Mouse (Mus musculus): Measurements from ENCODE around the gene Nle1. TPM values are rescaled to one million over a fixed set of nuclear protein-coding genes. Genes with fewer than 3 reads are reported as not detected.
"Not testable (repeated sequence)": the region's sequence is repeated elsewhere in the genome, so short reads cannot be mapped to it uniquely, and the experiment has no call there.

Gene Nle1
- polyA plus RNA-seq, 1 experiment from 2014 or later, result 44.9 TPM

- no peak overlapping the region for H3K4me2 ChIP-seq
- no peak for DNase-seq (ENCODE audit: low spot score)
- 39% methylated on average over 20 of the region's 20 CpGs for WGBS
- ATAC-seq (replicated peaks; ENCODE audit: low FRiP score), result no peak
- H3K36me3 ChIP-seq (ENCODE audit: control insufficient read depth, insufficient read depth, low read length), result no peaks in the 10 kb centered on the region
- no peaks in the 10 kb centered on the region for H3K4me1 ChIP-seq (replicated peaks; ENCODE audit: control insufficient read depth, insufficient read depth, low read length)
- no peak overlapping the region for H3K9ac ChIP-seq (ENCODE audit: low read depth, low read length)
- no peaks in the 10 kb centered on the region for H3K9me3 ChIP-seq (ENCODE audit: control insufficient read depth, low read length)
- H3K27me3 ChIP-seq (replicated peaks; ENCODE audit: control insufficient read depth, insufficient read depth, low read length), result peaks cover 75% of the 10 kb centered on the region
- no peak overlapping the region for H3K27ac ChIP-seq (ENCODE audit: low read depth, low read length)
- H3K4me3 ChIP-seq (ENCODE audit: low read depth, low read length), result no peak overlapping the region
These were observed 20.9 kb upstream of the Nle1 start for GRCm38 (mm10) chr11:82928897-82929632.

DNA sequence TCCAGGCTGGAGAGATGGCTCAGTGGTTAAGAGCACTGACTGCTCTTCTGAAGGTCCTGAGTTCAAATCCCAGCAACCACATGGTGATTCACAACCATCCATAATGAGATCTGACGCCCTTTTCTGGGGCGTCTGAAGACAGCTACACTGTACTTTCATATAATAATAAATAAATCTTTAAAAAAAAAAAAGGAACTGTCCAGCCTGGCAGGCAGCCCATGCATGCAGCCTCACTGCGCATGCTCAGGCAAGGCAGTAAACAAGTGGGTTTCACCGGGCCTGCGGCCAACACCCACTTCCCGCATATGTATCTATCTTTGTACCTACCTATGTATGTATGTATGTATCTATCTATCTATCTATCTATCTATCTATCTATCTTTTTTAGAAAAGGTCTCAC, 15.7 kb upstream of the Nle1 start:
- H3K9ac ChIP-seq (ENCODE audit: low read depth, low read length); DNase-seq (ENCODE audit: low spot score); H3K4me1 ChIP-seq (replicated peaks; ENCODE audit: control insufficient read depth, insufficient read depth, low read length); H3K4me2 ChIP-seq; H3K9me3 ChIP-seq (ENCODE audit: control insufficient read depth, low read length); H3K4me3 ChIP-seq (ENCODE audit: low read depth, low read length); H3K27ac ChIP-seq (ENCODE audit: low read depth, low read length); ATAC-seq (replicated peaks; ENCODE audit: low FRiP score); H3K36me3 ChIP-seq (ENCODE audit: control insufficient read depth, insufficient read depth, low read length): not testable (repeated sequence)
- 77% methylated on average over 6 of the region's 6 CpGs for WGBS
- H3K27me3 ChIP-seq (replicated peaks; ENCODE audit: control insufficient read depth, insufficient read depth, low read length), result peaks cover 44% of the 10 kb centered on the region

DNA sequence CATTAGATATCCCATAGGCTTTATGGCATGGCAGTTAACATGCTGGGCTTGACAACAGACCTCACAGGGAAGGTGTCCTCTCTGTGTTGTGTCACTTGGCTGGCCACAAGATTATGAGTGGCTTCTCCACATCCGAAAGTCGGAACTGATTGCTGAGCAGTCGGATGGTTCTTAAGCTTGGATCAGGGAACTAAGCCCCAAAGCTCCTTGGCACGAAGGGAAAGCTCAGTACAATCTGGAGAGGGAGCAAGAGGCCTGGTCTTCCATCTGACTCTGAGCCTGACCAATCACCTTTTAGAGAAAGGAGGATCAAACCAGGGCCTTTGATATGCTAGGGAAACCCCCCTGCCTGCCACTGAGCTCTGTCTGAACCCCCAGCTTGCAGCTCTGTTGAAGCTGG, 13.5 kb upstream of the Nle1 start:
- DNase-seq (ENCODE audit: low spot score) (no peak), ATAC-seq (replicated peaks; ENCODE audit: low FRiP score) (no peak)
- Histone ChIP-seq H3K9ac (ENCODE audit: low read depth, low read length) (no peak overlapping the region), H3K9me3 (ENCODE audit: control insufficient read depth, low read length) (no peaks in the 10 kb centered on the region), H3K4me3 (ENCODE audit: low read depth, low read length) (no peak overlapping the region), H3K4me2 (no peak overlapping the region), H3K27me3 (replicated peaks; ENCODE audit: control insufficient read depth, insufficient read depth, low read length) (peaks cover 30% of the 10 kb centered on the region), H3K27ac (ENCODE audit: low read depth, low read length) (no peak overlapping the region), H3K36me3 (ENCODE audit: control insufficient read depth, insufficient read depth, low read length) (no peaks in the 10 kb centered on the region), H3K4me1 (replicated peaks; ENCODE audit: control insufficient read depth, insufficient read depth, low read length) (no peaks in the 10 kb centered on the region)
- 61% methylated on average over 4 of the region's 4 CpGs for WGBS

- H3K9ac ChIP-seq (ENCODE audit: low read depth, low read length), result no peak overlapping the region
- H3K4me2 ChIP-seq, result no peak overlapping the region
- no peak overlapping the region for H3K27ac ChIP-seq (ENCODE audit: low read depth, low read length)
- ATAC-seq (replicated peaks; ENCODE audit: low FRiP score), result no peak
- no peaks in the 10 kb centered on the region for H3K4me1 ChIP-seq (replicated peaks; ENCODE audit: control insufficient read depth, insufficient read depth, low read length)
- no peaks in the 10 kb centered on the region for H3K36me3 ChIP-seq (ENCODE audit: control insufficient read depth, insufficient read depth, low read length)
- H3K4me3 ChIP-seq (ENCODE audit: low read depth, low read length), result no peak overlapping the region
- 51% methylated on average over 10 of the region's 10 CpGs for WGBS
- peaks cover 22% of the 10 kb centered on the region for H3K27me3 ChIP-seq (replicated peaks; ENCODE audit: control insufficient read depth, insufficient read depth, low read length)
- DNase-seq (ENCODE audit: low spot score), result no peak
- H3K9me3 ChIP-seq (ENCODE audit: control insufficient read depth, low read length), result no peaks in the 10 kb centered on the region
These were observed 12.6 kb upstream of the Nle1 start for GRCm38 (mm10) chr11:82920768-82921167.

- peaks cover 14% of the 10 kb centered on the region for H3K27me3 ChIP-seq (replicated peaks; ENCODE audit: control insufficient read depth, insufficient read depth, low read length)
- WGBS, result 10% methylated on average over 16 of the region's 16 CpGs
- H3K4me3 ChIP-seq (ENCODE audit: low read depth, low read length), result no peak overlapping the region; the same call in 1 of the 2 replicates
- ATAC-seq (replicated peaks; ENCODE audit: low FRiP score), result 0 out of 2 replicates have a peak, but pooled peaks have one; percentile 15
- H3K27ac ChIP-seq (ENCODE audit: low read depth, low read length), result no peak overlapping the region
- no peaks in the 10 kb centered on the region for H3K36me3 ChIP-seq (ENCODE audit: control insufficient read depth, insufficient read depth, low read length)
- DNase-seq (ENCODE audit: low spot score), result peak; percentile 66
- no peak overlapping the region for H3K9ac ChIP-seq (ENCODE audit: low read depth, low read length)
- peak overlapping the region; percentile 55 for H3K4me2 ChIP-seq
- no peaks in the 10 kb centered on the region for H3K9me3 ChIP-seq (ENCODE audit: control insufficient read depth, low read length)
- H3K4me1 ChIP-seq (replicated peaks; ENCODE audit: control insufficient read depth, insufficient read depth, low read length), result peaks cover 3% of the 10 kb centered on the region; the same call in 1 of the 2 replicates
These were observed 6.6 kb upstream of the Nle1 start for GRCm38 (mm10) chr11:82914711-82915352.

DNA sequence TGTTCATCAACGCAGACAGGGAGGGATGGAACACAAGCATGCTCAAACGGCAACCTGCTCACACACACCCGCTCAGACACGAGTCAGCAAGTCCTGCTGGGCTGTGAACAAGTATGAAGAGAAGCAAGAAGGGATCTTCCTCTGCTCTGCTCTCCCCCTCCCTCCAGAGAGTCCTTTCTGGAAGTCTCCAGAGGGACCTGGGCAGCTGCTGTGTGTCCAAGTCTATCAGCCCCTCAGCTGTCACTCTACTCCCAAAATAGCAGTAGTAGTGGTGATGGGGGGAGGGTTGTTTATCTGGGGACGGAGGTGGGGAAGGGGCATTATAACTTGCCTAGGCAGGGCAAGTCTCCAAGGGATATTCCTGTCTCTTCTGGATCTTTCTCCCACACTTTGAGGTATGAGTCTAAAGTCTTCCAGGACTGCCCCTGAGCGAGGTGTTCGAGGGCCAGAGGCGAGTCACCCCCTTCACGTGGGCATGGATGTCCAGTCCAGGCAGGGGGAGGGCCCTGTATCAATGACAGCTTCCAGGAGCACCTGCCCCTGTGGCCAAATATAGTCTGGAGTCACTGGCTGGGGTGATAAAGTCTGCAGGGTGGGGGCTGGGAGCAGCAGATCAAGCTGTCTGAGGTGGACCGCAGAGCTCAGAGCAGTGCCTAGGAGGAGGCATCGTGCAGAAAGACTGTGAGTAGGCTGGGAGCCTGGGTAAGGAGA, 2.6 kb upstream of the Nle1 start:
- ATAC-seq (replicated peaks; ENCODE audit: low FRiP score) (no peak), DNase-seq (ENCODE audit: low spot score) (no peak)
- WGBS, result 55% methylated on average over 11 of the region's 11 CpGs
- H3K9ac ChIP-seq (ENCODE audit: low read depth, low read length), result no peak overlapping the region
- peaks cover 14% of the 10 kb centered on the region for H3K27me3 ChIP-seq (replicated peaks; ENCODE audit: control insufficient read depth, insufficient read depth, low read length)
- H3K27ac ChIP-seq (ENCODE audit: low read depth, low read length), result no peak overlapping the region
- peaks cover 9% of the 10 kb centered on the region; the same call in 1 of the 2 replicates for H3K4me1 ChIP-seq (replicated peaks; ENCODE audit: control insufficient read depth, insufficient read depth, low read length)
- no peak overlapping the region for H3K4me2 ChIP-seq
- no peaks in the 10 kb centered on the region for H3K9me3 ChIP-seq (ENCODE audit: control insufficient read depth, low read length)
- peaks cover 7% of the 10 kb centered on the region; the same call in 1 of the 2 replicates for H3K36me3 ChIP-seq (ENCODE audit: control insufficient read depth, insufficient read depth, low read length)
- H3K4me3 ChIP-seq (ENCODE audit: low read depth, low read length), result no peak overlapping the region

DNA sequence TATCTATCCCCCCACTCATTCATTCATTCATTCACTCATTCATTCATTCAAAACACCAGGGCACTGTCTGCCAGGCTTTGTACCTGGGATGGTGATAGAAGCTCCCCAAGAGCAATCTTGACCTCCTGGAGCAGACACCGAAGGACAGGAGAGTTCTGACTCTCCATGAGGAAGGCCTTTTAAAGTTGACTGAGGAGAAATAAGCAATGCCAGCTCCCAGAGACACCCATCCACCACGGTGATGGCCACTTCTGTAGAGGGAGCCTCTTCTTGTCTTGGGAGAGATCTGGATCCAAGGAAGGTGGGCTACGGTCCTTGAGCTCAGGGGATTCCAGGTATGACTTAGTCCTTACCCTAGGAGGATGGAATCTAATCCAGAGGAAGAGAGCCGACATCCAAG, 2.0 kb upstream of the Nle1 start, which contains the start of gene Unc45b:
Gene Unc45b (plus strand): TSS at position 301 of the 400 bp plus-strand sequence.
- H3K27ac ChIP-seq (ENCODE audit: low read depth, low read length), result no peak within 1 kb of the TSS
- no peak for ATAC-seq (replicated peaks; ENCODE audit: low FRiP score)

DNA sequence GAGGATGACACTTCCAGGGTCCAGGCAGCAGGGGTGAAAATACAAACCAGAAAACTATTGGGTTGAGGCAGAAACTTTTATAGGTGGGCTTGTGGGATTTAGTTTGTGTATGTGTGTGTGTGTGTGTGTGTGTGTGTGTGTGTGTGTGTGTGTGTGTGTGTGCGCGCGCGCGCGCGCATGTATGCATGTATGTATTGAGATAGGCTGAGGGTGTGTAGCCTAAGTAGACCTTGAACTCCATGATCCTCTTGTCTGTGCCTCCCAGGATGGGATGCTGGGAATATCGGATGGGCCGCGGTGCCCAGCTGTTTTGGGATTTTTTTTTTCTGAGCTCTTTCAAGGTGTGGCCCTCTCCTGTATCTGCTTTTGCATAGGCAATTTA, 388 bp upstream of the Nle1 start:
- ATAC-seq (replicated peaks; ENCODE audit: low FRiP score) (peak; percentile 8; the same call in 1 of the 2 replicates), DNase-seq (ENCODE audit: low spot score) (no peak)
- peak overlapping the region; percentile 88 for H3K4me2 ChIP-seq
- H3K4me1 ChIP-seq (replicated peaks; ENCODE audit: control insufficient read depth, insufficient read depth, low read length), result peaks cover 14% of the 10 kb centered on the region; the same call in 1 of the 2 replicates
- WGBS, result 51% methylated on average over 10 of the region's 10 CpGs
- H3K9ac ChIP-seq (ENCODE audit: low read depth, low read length), result peak overlapping the region; percentile 78
- peaks cover 14% of the 10 kb centered on the region for H3K27me3 ChIP-seq (replicated peaks; ENCODE audit: control insufficient read depth, insufficient read depth, low read length)
- H3K4me3 ChIP-seq (ENCODE audit: low read depth, low read length), result peak overlapping the region; percentile 76
- no peaks in the 10 kb centered on the region for H3K9me3 ChIP-seq (ENCODE audit: control insufficient read depth, low read length)
- H3K36me3 ChIP-seq (ENCODE audit: control insufficient read depth, insufficient read depth, low read length), result peaks cover 22% of the 10 kb centered on the region; the same call in 1 of the 2 replicates
- no peak overlapping the region for H3K27ac ChIP-seq (ENCODE audit: low read depth, low read length)

More for the DNA sequence above, 2.0 kb upstream of the Nle1 start, which contains the start of gene Unc45b:
- Histone ChIP-seq H3K4me1 (replicated peaks; ENCODE audit: control insufficient read depth, insufficient read depth, low read length) (peaks cover 11% of the 10 kb centered on the region; the same call in 1 of the 2 replicates), H3K9me3 (ENCODE audit: control insufficient read depth, low read length) (no peaks in the 10 kb centered on the region), H3K27me3 (replicated peaks; ENCODE audit: control insufficient read depth, insufficient read depth, low read length) (peaks cover 14% of the 10 kb centered on the region), H3K4me2 (no peak within 1 kb of the TSS; the same call in 1 of the 2 replicates), H3K36me3 (ENCODE audit: control insufficient read depth, insufficient read depth, low read length) (peaks cover 10% of the 10 kb centered on the region; the same call in 1 of the 2 replicates), H3K4me3 (ENCODE audit: low read depth, low read length) (no peak within 1 kb of the TSS), H3K9ac (ENCODE audit: low read depth, low read length) (no peak within 1 kb of the TSS)
- WGBS, result 86% methylated on average over 4 of the region's 4 CpGs
- DNase-seq (ENCODE audit: low spot score), result no peak
